Mouse (Mus musculus): ENCODE data around the gene Capn13.

DNA sequence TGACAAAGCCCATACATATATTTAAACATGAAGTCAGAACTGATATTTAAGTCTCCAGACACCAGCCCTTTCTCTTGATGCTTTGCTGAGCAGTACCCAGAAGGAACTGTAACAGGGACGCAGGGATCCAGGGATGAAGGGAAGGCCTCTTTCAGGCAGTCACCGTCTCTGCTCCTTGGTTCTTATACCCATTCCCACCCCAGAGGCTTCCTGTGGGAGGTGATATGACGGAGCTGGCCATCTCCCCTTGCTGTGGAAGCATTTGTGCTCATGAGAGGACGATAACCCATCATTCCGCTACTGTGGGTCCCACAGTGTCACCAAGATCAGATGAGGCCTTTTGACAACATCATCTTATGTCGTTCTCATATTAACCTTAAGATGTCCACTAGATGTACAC is 101.7 kb downstream of the Capn13 start:
- TF ChIP-seq CTCF (conservative IDR thresholded peaks at IDR 0.05; ENCODE audit: low read length) (no peak), NANOG (IDR thresholded peaks at IDR 0.05; ENCODE audit: borderline replicate concordance, low read length) (no peak), POU5F1 (IDR thresholded peaks at IDR 0.05; ENCODE audit: borderline replicate concordance, low read length) (no peak)

All from E14TG2a.4 (cell line).